Mouse (Mus musculus) stomach, embryonic 16.5 days (tissue): ENCODE data around the gene Nr1d1. TPM values are rescaled to one million over a fixed set of nuclear protein-coding genes. Genes with fewer than 3 reads are reported as not detected.
A peak's percentile ranks its signal among the peaks of the same experiment; 100 is the strongest.

Source experiments
- ATAC-seq: fragments of 200-750 bp; cut with Nextera tagmentation; 2 replicates; pipeline ENCODE4 v1.8.0; 2017; ENCODE audit warnings: moderate number of reproducible peaks, moderate TSS enrichment; ENCODE audit not compliant: insufficient read depth, low FRiP score
- H3K27ac ChIP-seq: fragments of 300-500 bp; sonication (generic); 2 replicates; pipeline ENCODE4 v1.5.1; 2014; ENCODE audit warnings: low read length
- H3K27me3 ChIP-seq: fragments of 300-500 bp; sonication (generic); 2 replicates; pipeline ENCODE4 v1.6.1; 2014; ENCODE audit warnings: low read length, control low read depth, mixed read lengths; ENCODE audit not compliant: control insufficient read depth, insufficient read depth
- H3K36me3 ChIP-seq: fragments of 300-500 bp; sonication (generic); 2 replicates; pipeline ENCODE4 v1.6.1; 2014; ENCODE audit warnings: low read length; ENCODE audit not compliant: control insufficient read depth, insufficient read depth
- H3K4me1 ChIP-seq: fragments of 300-500 bp; sonication (generic); 2 replicates; pipeline ENCODE4 v1.6.1; 2014; ENCODE audit warnings: low read length, control low read depth, mixed read lengths; ENCODE audit not compliant: control insufficient read depth, insufficient read depth
- H3K4me2 ChIP-seq: fragments of 300-500 bp; sonication (generic); 2 replicates; pipeline ENCODE4 v1.6.1; 2014; ENCODE audit warnings: low read depth, low read length, mixed read lengths
- H3K4me3 ChIP-seq: fragments of 300-500 bp; sonication (generic); replicated peaks from 2 replicates; pipeline ENCODE4 v1.5.1; 2014; ENCODE audit warnings: mild to moderate bottlenecking, low read length
- H3K9ac ChIP-seq: fragments of 300-500 bp; sonication (generic); 2 replicates; pipeline ENCODE4 v1.6.1; 2014; ENCODE audit warnings: low read length
- H3K9me3 ChIP-seq: fragments of 300-500 bp; sonication (generic); replicated peaks from 2 replicates; pipeline ENCODE4 v1.6.1; 2016; ENCODE audit warnings: low read length, control low read depth; ENCODE audit not compliant: control insufficient read depth
- WGBS: fragments of 180-500 bp; shearing (Covaris S2); extraction: QIAGEN DNeasy Blood & Tissue Kit; methylation state at CpG from one replicate; pipeline ENCODE4 v1.1.7; 2014; 5-methylcytosine and 5-hydroxymethylcytosine counted together
- polyA plus RNA-seq: library from polyadenylated mRNA; unstranded; fragments of >200 nt; fragmentation: Nextera tagmentation; extraction: Ambion mirVana; gene quantifications from 2 replicates; pipeline ENCODE4 v1.2.1, GENCODE M21; 2015

Gene Nr1d1
- polyA plus RNA-seq, 1 experiment from 2014 or later = 2.6 TPM

- 25% methylated on average over 38 of the region's 39 CpGs for WGBS
Observed at GRCm38 (mm10) chr11:98768127-98769006, 6.8 kb downstream of the Nr1d1 start.

GRCm38 (mm10) chr11:98767713-98768112, 7.4 kb downstream of the Nr1d1 start:
- WGBS = 21% methylated on average over 4 of the region's 4 CpGs
- ATAC-seq = no peak

More at GRCm38 (mm10) chr11:98768127-98769006, 6.8 kb downstream of the Nr1d1 start:
- Histone ChIP-seq H3K27ac (peak overlapping the region; percentile 83), H3K36me3 (peaks cover 19% of the 10 kb centered on the region; the same call in 1 of the 2 replicates), H3K4me3 (peak overlapping the region; percentile 28), H3K27me3 (no peaks in the 10 kb centered on the region), H3K4me2 (peak overlapping the region; percentile 51), H3K9ac (peak overlapping the region; percentile 67), H3K4me1 (peaks cover 53% of the 10 kb centered on the region), H3K9me3 (no peaks in the 10 kb centered on the region)
- peak; percentile 26; the same call in 1 of the 2 replicates for ATAC-seq

GRCm38 (mm10) chr11:98767276-98767675, 7.9 kb downstream of the Nr1d1 start:
- H3K4me1 ChIP-seq = peaks cover 49% of the 10 kb centered on the region
- H3K9me3 ChIP-seq = no peaks in the 10 kb centered on the region
- H3K9ac ChIP-seq = no peak overlapping the region
- no peak overlapping the region for H3K4me3 ChIP-seq
- 30% methylated on average over 9 of the region's 9 CpGs for WGBS
- H3K27me3 ChIP-seq = no peaks in the 10 kb centered on the region
- H3K36me3 ChIP-seq = peaks cover 21% of the 10 kb centered on the region; the same call in 1 of the 2 replicates
- H3K27ac ChIP-seq = no peak overlapping the region; the same call in 1 of the 2 replicates
- peak overlapping the region; percentile 51; the same call in 1 of the 2 replicates for H3K4me2 ChIP-seq
- no peak for ATAC-seq

More at GRCm38 (mm10) chr11:98767713-98768112, 7.4 kb downstream of the Nr1d1 start:
- Histone ChIP-seq H3K4me3 (peak overlapping the region; percentile 28), H3K36me3 (peaks cover 21% of the 10 kb centered on the region; the same call in 1 of the 2 replicates), H3K27ac (peak overlapping the region; percentile 83), H3K9me3 (no peaks in the 10 kb centered on the region), H3K9ac (peak overlapping the region; percentile 67), H3K4me2 (peak overlapping the region; percentile 51), H3K27me3 (no peaks in the 10 kb centered on the region), H3K4me1 (peaks cover 50% of the 10 kb centered on the region)

- Histone ChIP-seq H3K27me3 (no peaks in the 10 kb centered on the region), H3K9me3 (no peaks in the 10 kb centered on the region), H3K27ac (no peak overlapping the region; the same call in 1 of the 2 replicates), H3K9ac (peak overlapping the region; percentile 16; the same call in 1 of the 2 replicates), H3K4me2 (no peak overlapping the region), H3K4me1 (peaks cover 50% of the 10 kb centered on the region), H3K4me3 (no peak overlapping the region), H3K36me3 (peaks cover 25% of the 10 kb centered on the region; the same call in 1 of the 2 replicates)
- no peak for ATAC-seq
- WGBS = 55% methylated on average over 5 of the region's 5 CpGs
Observed at GRCm38 (mm10) chr11:98766816-98767215, 8.3 kb downstream of the Nr1d1 start.

GRCm38 (mm10) chr11:98766346-98766745, 8.8 kb downstream of the Nr1d1 start:
- Histone ChIP-seq H3K27me3 (no peaks in the 10 kb centered on the region), H3K4me1 (peaks cover 50% of the 10 kb centered on the region), H3K9ac (no peak overlapping the region), H3K27ac (no peak overlapping the region), H3K4me3 (no peak overlapping the region), H3K4me2 (no peak overlapping the region), H3K36me3 (peaks cover 26% of the 10 kb centered on the region; the same call in 1 of the 2 replicates), H3K9me3 (no peaks in the 10 kb centered on the region)
- 36% methylated on average over 2 of the region's 2 CpGs for WGBS
- ATAC-seq = no peak

- Histone ChIP-seq H3K4me2 (no peak overlapping the region), H3K27ac (peak overlapping the region; percentile 14), H3K9ac (peak overlapping the region; percentile 26; the same call in 1 of the 2 replicates), H3K27me3 (no peaks in the 10 kb centered on the region), H3K36me3 (peaks cover 31% of the 10 kb centered on the region), H3K9me3 (no peaks in the 10 kb centered on the region), H3K4me3 (no peak overlapping the region), H3K4me1 (peaks cover 50% of the 10 kb centered on the region)
- ATAC-seq = peak; percentile 9; the same call in 1 of the 2 replicates
- 37% methylated on average over 9 of the region's 9 CpGs for WGBS
Observed at GRCm38 (mm10) chr11:98765421-98766309, 9.5 kb downstream of the Nr1d1 start.

GRCm38 (mm10) chr11:98764746-98765145, 10.4 kb downstream of the Nr1d1 start:
- peaks cover 27% of the 10 kb centered on the region for H3K36me3 ChIP-seq
- peaks cover 50% of the 10 kb centered on the region for H3K4me1 ChIP-seq
- no peak overlapping the region; the same call in 1 of the 2 replicates for H3K27ac ChIP-seq

GRCm38 (mm10) chr11:98764091-98764490, 11.0 kb downstream of the Nr1d1 start:
- Histone ChIP-seq H3K4me1 (peaks cover 50% of the 10 kb centered on the region), H3K9me3 (no peaks in the 10 kb centered on the region), H3K36me3 (peaks cover 24% of the 10 kb centered on the region), H3K4me3 (no peak overlapping the region), H3K27me3 (no peaks in the 10 kb centered on the region), H3K27ac (peak overlapping the region; percentile 82; the same call in 1 of the 2 replicates), H3K9ac (peak overlapping the region; percentile 16; the same call in 1 of the 2 replicates), H3K4me2 (no peak overlapping the region)
- no peak for ATAC-seq
- 79% methylated on average over 18 of the region's 18 CpGs for WGBS

More at GRCm38 (mm10) chr11:98764746-98765145, 10.4 kb downstream of the Nr1d1 start:
- no peak overlapping the region for H3K4me2 ChIP-seq
- no peak overlapping the region for H3K4me3 ChIP-seq
- ATAC-seq = no peak
- H3K27me3 ChIP-seq = no peaks in the 10 kb centered on the region
- no peak overlapping the region for H3K9ac ChIP-seq
- no peaks in the 10 kb centered on the region for H3K9me3 ChIP-seq
